Mouse (Mus musculus) cerebellum, postnatal 4 days (tissue): Measurements from ENCODE around the gene Olfr1314.

Experiments used
- DNase-seq, 2 experiments: peaks; one replicate each; pipeline ENCODE4 v3.0.0; 2022; ENCODE audit warnings: low spot score in 2 of 2, mixed read lengths in 1 of 2

The Olfr1314 gene

GRCm38 (mm10) chr2:112096681-112097080 lies at the start of gene Olfr1314:
Gene Olfr1314 (minus strand): TSS chr2:112096781.
- DNase-seq, result no peak

- DNase-seq, result no peak
These were observed 43.4 kb upstream of the Olfr1314 start, which contains the start of gene Olfr1317 for GRCm38 (mm10) chr2:112140029-112140428. Gene Olfr1317 (plus strand): TSS chr2:112140329.

GRCm38 (mm10) chr2:112134877-112135276 lies 38.3 kb upstream of the Olfr1314 start, which contains the start of gene Olfr1316:
Gene Olfr1316 (minus strand): TSS chr2:112134977.
- no peak for DNase-seq

GRCm38 (mm10) chr2:112115340-112115739 lies 18.8 kb upstream of the Olfr1314 start, which contains the start of gene Olfr1315-ps1:
Gene Olfr1315-ps1 (minus strand): TSS chr2:112115440.
- DNase-seq, result no peak

- no peak for DNase-seq
These were observed 18.8 kb downstream of the Olfr1314 start, which contains the start of gene Olfr1313 for GRCm38 (mm10) chr2:112077743-112078142. Gene Olfr1313 (minus strand): TSS chr2:112077843.

GRCm38 (mm10) chr2:112050138-112050537 lies 46.4 kb downstream of the Olfr1314 start, which contains the start of gene Olfr1312:
Gene Olfr1312 (minus strand): TSS chr2:112050238.
- no peak for DNase-seq
